Mouse (Mus musculus): Measurements from ENCODE around the gene Agap1. TPM values are rescaled to one million over a fixed set of nuclear protein-coding genes. Genes with fewer than 3 reads are reported as not detected.

The Agap1 gene
- polyA plus RNA-seq, 1 experiment from 2014 or later: 49.8 TPM

DNA sequence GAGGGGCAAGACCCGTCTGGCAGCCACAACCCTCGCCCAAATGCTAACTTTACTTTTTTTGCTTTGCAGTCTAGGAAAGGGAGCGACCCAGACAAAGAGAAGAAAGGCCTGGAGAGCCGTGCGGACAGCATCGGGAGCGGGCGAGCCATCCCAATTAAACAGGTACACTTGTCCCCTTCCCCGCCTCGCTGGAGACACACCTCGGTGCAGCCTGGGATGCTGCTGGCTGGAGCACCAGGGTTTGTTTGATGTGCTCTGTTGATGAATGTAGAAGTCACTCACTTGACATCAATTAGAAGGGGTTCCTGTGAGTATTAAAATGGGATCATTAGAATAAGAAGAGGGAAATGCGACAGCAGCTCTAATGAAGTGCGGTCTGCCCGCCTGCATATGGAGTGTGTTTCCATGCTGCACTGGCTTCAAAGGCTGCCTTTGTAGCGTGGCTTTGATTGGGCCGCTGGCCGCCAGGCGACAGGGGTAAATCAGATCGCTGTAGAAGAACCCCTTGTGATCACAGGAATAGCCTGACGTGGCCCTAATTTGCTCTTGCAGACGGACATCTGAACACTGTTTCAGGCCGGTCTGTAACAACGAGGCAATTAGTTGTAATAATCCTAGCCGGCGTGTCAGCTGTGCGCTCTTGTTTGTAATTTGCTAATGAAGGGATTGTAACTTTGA, 216.6 kb downstream of the Agap1 start:
- Histone ChIP-seq H3K36me3 (peaks cover 27% of the 10 kb centered on the region), H3K4me3 (no peak overlapping the region), H3K27ac (replicated peaks) (no peak overlapping the region), H3K9ac (no peak overlapping the region), H3K9me3 (no peaks in the 10 kb centered on the region), H3K4me2 (no peak overlapping the region), H3K27me3 (no peaks in the 10 kb centered on the region), H3K4me1 (replicated peaks) (peaks cover 43% of the 10 kb centered on the region)
- WGBS: 37% methylated on average over 26 of the region's 26 CpGs
- 0 out of 2 replicates have a peak, but pooled peaks have one; percentile 17 for ATAC-seq (ENCODE audit: low FRiP score, low read depth)

- no peak overlapping the region for H3K27ac ChIP-seq (replicated peaks)
- H3K9ac ChIP-seq: no peak overlapping the region
- ATAC-seq (ENCODE audit: low FRiP score, low read depth): no peak
- WGBS: 88% methylated on average over 6 of the region's 6 CpGs
- H3K36me3 ChIP-seq: peaks cover 25% of the 10 kb centered on the region
- no peaks in the 10 kb centered on the region for H3K27me3 ChIP-seq
- no peak overlapping the region for H3K4me2 ChIP-seq
- no peaks in the 10 kb centered on the region for H3K9me3 ChIP-seq
- no peak overlapping the region for H3K4me3 ChIP-seq
- peaks cover 59% of the 10 kb centered on the region for H3K4me1 ChIP-seq (replicated peaks)
Measured at GRCm38 (mm10) chr1:89673071-89673470, 218.5 kb downstream of the Agap1 start.

GRCm38 (mm10) chr1:89673686-89674085, 219.1 kb downstream of the Agap1 start:
- Histone ChIP-seq H3K4me1 (replicated peaks) (peaks cover 59% of the 10 kb centered on the region), H3K9ac (no peak overlapping the region), H3K4me2 (no peak overlapping the region), H3K27ac (replicated peaks) (no peak overlapping the region), H3K27me3 (no peaks in the 10 kb centered on the region), H3K36me3 (peaks cover 25% of the 10 kb centered on the region), H3K9me3 (no peaks in the 10 kb centered on the region), H3K4me3 (no peak overlapping the region)
- 94% methylated on average over 3 of the region's 3 CpGs for WGBS
- no peak for ATAC-seq (ENCODE audit: low FRiP score, low read depth)

GRCm38 (mm10) chr1:89674681-89675080, 220.1 kb downstream of the Agap1 start:
- no peaks in the 10 kb centered on the region for H3K27me3 ChIP-seq
- peaks cover 54% of the 10 kb centered on the region for H3K4me1 ChIP-seq (replicated peaks)
- WGBS: 29% methylated on average over 9 of the region's 9 CpGs
- no peak overlapping the region for H3K4me3 ChIP-seq
- peaks cover 25% of the 10 kb centered on the region for H3K36me3 ChIP-seq
- H3K9ac ChIP-seq: no peak overlapping the region
- H3K9me3 ChIP-seq: no peaks in the 10 kb centered on the region
- no peak overlapping the region for H3K4me2 ChIP-seq
- H3K27ac ChIP-seq (replicated peaks): no peak overlapping the region
- no peak for ATAC-seq (ENCODE audit: low FRiP score, low read depth)

- peaks cover 21% of the 10 kb centered on the region for H3K36me3 ChIP-seq
- no peaks in the 10 kb centered on the region for H3K27me3 ChIP-seq
- H3K27ac ChIP-seq (replicated peaks): no peak overlapping the region
- no peaks in the 10 kb centered on the region for H3K9me3 ChIP-seq
- H3K4me1 ChIP-seq (replicated peaks): peaks cover 54% of the 10 kb centered on the region
- no peak for ATAC-seq (ENCODE audit: low FRiP score, low read depth)
- 67% methylated on average over 4 of the region's 4 CpGs for WGBS
- no peak overlapping the region for H3K4me2 ChIP-seq
- no peak overlapping the region for H3K9ac ChIP-seq
- H3K4me3 ChIP-seq: no peak overlapping the region
Measured at GRCm38 (mm10) chr1:89676411-89676810, 221.8 kb downstream of the Agap1 start.

- H3K27ac ChIP-seq (replicated peaks): 0 out of 2 replicates have a peak overlapping the region, but pooled peaks have one; percentile 9
- H3K9ac ChIP-seq: no peak overlapping the region
- H3K27me3 ChIP-seq: no peaks in the 10 kb centered on the region
- H3K36me3 ChIP-seq: peaks cover 13% of the 10 kb centered on the region
- no peak overlapping the region for H3K4me2 ChIP-seq
- H3K4me3 ChIP-seq: no peak overlapping the region
- peak; percentile 42; the same call in 1 of the 2 replicates for ATAC-seq (ENCODE audit: low FRiP score, low read depth)
- 64% methylated on average over 7 of the region's 7 CpGs for WGBS
- H3K4me1 ChIP-seq (replicated peaks): peaks cover 34% of the 10 kb centered on the region
- H3K9me3 ChIP-seq: no peaks in the 10 kb centered on the region
Measured at GRCm38 (mm10) chr1:89680673-89681072, 226.1 kb downstream of the Agap1 start.

- Histone ChIP-seq H3K4me2 (no peak overlapping the region), H3K4me3 (no peak overlapping the region), H3K36me3 (peaks cover 19% of the 10 kb centered on the region), H3K4me1 (replicated peaks) (peaks cover 34% of the 10 kb centered on the region), H3K9ac (no peak overlapping the region), H3K27ac (replicated peaks) (0 out of 2 replicates have a peak overlapping the region, but pooled peaks have one; percentile 5), H3K9me3 (no peaks in the 10 kb centered on the region), H3K27me3 (0 out of 2 replicates have a peak, but pooled peaks cover 5% of the 10 kb centered on the region)
- peak; percentile 44; the same call in 1 of the 2 replicates for ATAC-seq (ENCODE audit: low FRiP score, low read depth)
- 31% methylated on average over 10 of the region's 10 CpGs for WGBS
Measured at GRCm38 (mm10) chr1:89688914-89689313, 234.3 kb downstream of the Agap1 start.

- H3K4me1 ChIP-seq (replicated peaks): peaks cover 34% of the 10 kb centered on the region
- H3K27me3 ChIP-seq: 0 out of 2 replicates have a peak, but pooled peaks cover 5% of the 10 kb centered on the region
- no peak overlapping the region for H3K4me3 ChIP-seq
- H3K36me3 ChIP-seq: peaks cover 16% of the 10 kb centered on the region
- WGBS: 53% methylated on average over 22 of the region's 22 CpGs
- no peak overlapping the region for H3K9ac ChIP-seq
- peak overlapping the region; percentile 33; the same call in 1 of the 2 replicates for H3K27ac ChIP-seq (replicated peaks)
- no peaks in the 10 kb centered on the region for H3K9me3 ChIP-seq
- peak; percentile 31; the same call in 1 of the 2 replicates for ATAC-seq (ENCODE audit: low FRiP score, low read depth)
- H3K4me2 ChIP-seq: no peak overlapping the region
Measured at GRCm38 (mm10) chr1:89689544-89690212, 235.1 kb downstream of the Agap1 start.

DNA sequence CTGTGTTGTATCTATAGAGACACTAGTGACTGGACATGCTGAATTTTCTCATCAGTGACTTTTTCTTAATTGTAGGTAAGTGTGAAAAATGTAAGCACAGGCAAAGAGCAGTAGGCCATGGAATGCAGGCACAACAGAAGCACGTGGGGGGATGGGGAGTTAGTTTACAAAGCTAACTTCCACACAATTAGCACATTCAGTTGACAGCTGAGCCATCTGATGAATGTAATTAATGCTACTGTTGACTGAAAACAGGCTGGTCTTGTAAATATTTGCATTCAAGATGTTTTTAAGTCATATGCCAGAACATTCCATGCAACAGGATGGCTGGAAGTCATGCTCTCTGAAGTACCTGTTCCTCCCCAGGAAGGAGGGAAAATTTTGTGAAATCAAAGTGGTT, 236.5 kb downstream of the Agap1 start:
- ATAC-seq (ENCODE audit: low FRiP score, low read depth): no peak
- no peaks in the 10 kb centered on the region for H3K9me3 ChIP-seq
- WGBS: 32% methylated on average over 1 of the region's 1 CpGs

DNA sequence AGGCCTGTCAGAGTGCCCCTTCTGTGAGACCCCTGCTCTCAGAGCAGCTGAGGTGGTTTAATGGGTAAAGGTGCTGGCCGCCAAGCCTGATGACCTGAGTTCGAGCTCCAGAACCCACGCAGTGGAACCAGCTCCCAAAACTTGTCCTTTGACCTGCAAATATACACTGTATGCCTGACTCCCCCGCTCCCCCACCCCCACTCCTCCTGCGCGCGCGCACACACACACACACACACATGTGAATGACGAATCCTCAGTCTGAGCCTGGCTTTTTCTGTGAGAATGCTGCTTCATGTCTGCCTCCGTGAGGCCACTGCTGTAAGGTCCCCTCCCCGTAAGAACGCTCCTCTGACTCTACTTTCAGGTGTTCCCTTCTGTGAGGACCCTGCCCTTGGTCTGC, 237.8 kb downstream of the Agap1 start:
- 95% methylated on average over 12 of the region's 12 CpGs for WGBS
- Histone ChIP-seq H3K4me1 (replicated peaks) (peaks cover 34% of the 10 kb centered on the region), H3K4me3 (no peak overlapping the region), H3K4me2 (no peak overlapping the region), H3K9ac (no peak overlapping the region), H3K27me3 (0 out of 2 replicates have a peak, but pooled peaks cover 15% of the 10 kb centered on the region), H3K27ac (replicated peaks) (no peak overlapping the region), H3K9me3 (no peaks in the 10 kb centered on the region), H3K36me3 (no peaks in the 10 kb centered on the region; the same call in 1 of the 2 replicates)
- ATAC-seq (ENCODE audit: low FRiP score, low read depth): no peak

More for the DNA sequence above, 236.5 kb downstream of the Agap1 start:
- Histone ChIP-seq H3K27me3 (0 out of 2 replicates have a peak, but pooled peaks cover 10% of the 10 kb centered on the region), H3K9ac (no peak overlapping the region), H3K4me1 (replicated peaks) (peaks cover 34% of the 10 kb centered on the region), H3K4me3 (no peak overlapping the region), H3K36me3 (peaks cover 5% of the 10 kb centered on the region; the same call in 1 of the 2 replicates), H3K4me2 (no peak overlapping the region), H3K27ac (replicated peaks) (no peak overlapping the region)

GRCm38 (mm10) chr1:89694916-89695315, 240.3 kb downstream of the Agap1 start:
- ATAC-seq (ENCODE audit: low FRiP score, low read depth): no peak
- H3K9me3 ChIP-seq: no peaks in the 10 kb centered on the region
- 94% methylated on average over 5 of the region's 5 CpGs for WGBS

GRCm38 (mm10) chr1:89697241-89697640, 242.6 kb downstream of the Agap1 start:
- no peaks in the 10 kb centered on the region for H3K9me3 ChIP-seq
- 71% methylated on average over 2 of the region's 2 CpGs for WGBS

More at GRCm38 (mm10) chr1:89694916-89695315, 240.3 kb downstream of the Agap1 start:
- Histone ChIP-seq H3K4me3 (no peak overlapping the region), H3K4me1 (replicated peaks) (peaks cover 18% of the 10 kb centered on the region), H3K9ac (no peak overlapping the region), H3K36me3 (no peaks in the 10 kb centered on the region), H3K4me2 (no peak overlapping the region), H3K27ac (replicated peaks) (no peak overlapping the region), H3K27me3 (0 out of 2 replicates have a peak, but pooled peaks cover 15% of the 10 kb centered on the region)

More at GRCm38 (mm10) chr1:89697241-89697640, 242.6 kb downstream of the Agap1 start:
- Histone ChIP-seq H3K4me1 (replicated peaks) (peaks cover 28% of the 10 kb centered on the region), H3K27me3 (0 out of 2 replicates have a peak, but pooled peaks cover 15% of the 10 kb centered on the region), H3K4me2 (no peak overlapping the region), H3K4me3 (no peak overlapping the region), H3K36me3 (no peaks in the 10 kb centered on the region), H3K27ac (replicated peaks) (no peak overlapping the region), H3K9ac (no peak overlapping the region)
- no peak for ATAC-seq (ENCODE audit: low FRiP score, low read depth)

All from hindbrain, embryonic 15.5 days (tissue).